Mouse (Mus musculus): ENCODE measurements around the gene Myh11.

DNA sequence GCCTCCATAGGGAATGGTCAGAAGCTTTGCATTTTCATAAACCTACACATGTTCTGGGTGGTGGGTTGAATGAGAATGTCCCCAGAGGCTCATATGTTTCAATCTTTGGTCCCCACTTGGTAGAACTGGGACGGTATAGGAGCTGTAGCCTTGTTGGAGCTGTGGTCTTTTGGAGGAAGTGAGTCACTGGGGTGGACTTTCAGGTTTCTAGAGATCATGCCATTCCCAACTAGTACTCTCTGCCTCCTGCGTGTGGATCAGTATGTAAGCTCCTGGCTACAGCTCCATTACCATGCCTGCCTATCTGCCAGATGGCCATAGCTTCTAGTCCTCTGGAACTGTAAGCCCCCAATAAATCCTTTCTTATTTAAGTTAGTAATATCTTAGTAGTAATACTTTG, 4.1 kb upstream of the Myh11 start:
- TF ChIP-seq CTCF (IDR thresholded peaks at IDR 0.05) = no peak
- TF ChIP-seq EP300 (IDR thresholded peaks at IDR 0.05) = no peak
